Mouse (Mus musculus) neural tube, embryonic 11.5 days (tissue): ENCODE measurements at regions not wholly inside any gene's neighbourhood (a gene's known extent, or its start where the extent isn't known, plus 50 kb on each side); places are given as distances from the start of the nearest gene placed in this dataset.

Experiments used
- ATAC-seq: fragments of 200-750 bp; cut with Nextera tagmentation; 2 replicates; pipeline ENCODE4 v1.8.0; 2017; ENCODE audit warnings: moderate number of reproducible peaks, mild to moderate bottlenecking, moderate TSS enrichment, moderate library complexity; ENCODE audit not compliant: insufficient read depth, low FRiP score, low TSS enrichment
- DNase-seq: peaks from one replicate; pipeline ENCODE4 v3.0.0-alpha.2; 2015; ENCODE audit warnings: low spot score
- H3K27ac ChIP-seq: fragments of 300-500 bp; sonication (generic); 2 replicates; pipeline ENCODE4 v1.5.1; 2014; ENCODE audit warnings: low read depth, mild to moderate bottlenecking, low read length
- H3K27me3 ChIP-seq: fragments of 300-500 bp; sonication (generic); 2 replicates; pipeline ENCODE4 v1.6.1; 2014; ENCODE audit warnings: mild to moderate bottlenecking, low read length, mixed read lengths; ENCODE audit not compliant: control insufficient read depth, insufficient read depth
- H3K36me3 ChIP-seq: fragments of 300-500 bp; sonication (generic); 2 replicates; pipeline ENCODE4 v1.6.1; 2014; ENCODE audit warnings: mild to moderate bottlenecking, low read length, moderate library complexity, mixed read lengths; ENCODE audit not compliant: control insufficient read depth, insufficient read depth
- H3K4me1 ChIP-seq: fragments of 300-500 bp; sonication (generic); 2 replicates; pipeline ENCODE4 v1.6.1; 2014; ENCODE audit warnings: low read length, mixed read lengths; ENCODE audit not compliant: control insufficient read depth, insufficient read depth
- H3K4me2 ChIP-seq: fragments of 300-500 bp; sonication (generic); 2 replicates; pipeline ENCODE4 v1.6.1; 2014; ENCODE audit warnings: low read depth, mild to moderate bottlenecking, moderate library complexity
- H3K4me3 ChIP-seq: fragments of 300-500 bp; sonication (generic); 2 replicates; pipeline ENCODE4 v1.5.1; 2014; ENCODE audit warnings: low read depth, low read length
- H3K9ac ChIP-seq: fragments of 300-500 bp; sonication (generic); 2 replicates; pipeline ENCODE4 v1.6.1; 2014; ENCODE audit warnings: mild to moderate bottlenecking, low read length
- H3K9me3 ChIP-seq: fragments of 300-500 bp; sonication (generic); 2 replicates; pipeline ENCODE4 v1.6.1; 2016; ENCODE audit warnings: low read length; ENCODE audit not compliant: control insufficient read depth
- WGBS: fragments of 180-500 bp; shearing (Covaris S2); extraction: QIAGEN DNeasy Blood & Tissue Kit; methylation state at CpG from one replicate; pipeline ENCODE4 v1.1.7; 2014; 5-methylcytosine and 5-hydroxymethylcytosine counted together

DNA sequence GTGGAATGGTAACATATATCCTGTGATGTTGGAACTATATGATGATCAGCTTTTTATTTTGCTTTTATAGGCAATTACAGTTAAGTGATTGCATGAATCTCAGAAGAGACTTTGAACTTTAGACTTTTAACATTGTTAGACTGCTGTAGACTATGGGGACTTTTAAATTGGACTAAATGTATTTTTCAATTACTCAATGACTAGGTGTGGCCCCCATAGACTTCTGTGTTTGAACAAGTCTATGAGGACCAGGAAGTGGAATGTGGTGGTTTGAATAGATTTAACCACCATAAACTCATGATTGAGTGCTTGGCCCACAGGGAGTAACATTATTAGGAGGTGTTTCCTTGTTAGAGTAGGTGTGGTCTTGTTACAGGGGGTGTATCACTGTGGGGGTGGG is 93.9 kb upstream of the Rps6ka3 start:
- Histone ChIP-seq H3K4me1 (no peaks in the 10 kb centered on the region), H3K4me2 (no peak overlapping the region), H3K4me3 (no peak overlapping the region), H3K36me3 (no peaks in the 10 kb centered on the region), H3K27ac (no peak overlapping the region), H3K9me3 (no peaks in the 10 kb centered on the region), H3K27me3 (no peaks in the 10 kb centered on the region), H3K9ac (no peak overlapping the region)
- ATAC-seq (no peak), DNase-seq (no peak)

DNA sequence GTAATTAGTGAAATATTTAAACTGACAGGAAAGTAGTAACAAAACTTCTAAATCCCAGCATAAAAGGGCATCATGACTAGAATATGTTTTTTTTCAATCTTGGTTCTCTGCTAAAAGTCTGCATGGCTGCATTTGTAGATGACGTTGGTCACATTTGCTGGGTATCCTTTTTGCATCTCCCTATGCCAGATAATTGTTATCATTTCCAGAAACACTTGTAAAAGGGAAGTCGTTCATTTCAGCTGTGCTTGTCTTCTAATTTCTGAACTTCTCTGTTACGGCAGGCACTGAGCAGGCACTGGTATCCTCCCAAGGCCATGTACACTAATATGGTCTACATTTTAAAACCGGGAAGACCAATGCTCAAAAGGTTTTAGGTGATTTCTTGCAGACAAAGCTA is 69.6 kb upstream of the Rps6ka3 start:
- Histone ChIP-seq H3K27ac (no peak overlapping the region), H3K9me3 (no peaks in the 10 kb centered on the region), H3K4me2 (no peak overlapping the region), H3K9ac (no peak overlapping the region), H3K27me3 (no peaks in the 10 kb centered on the region), H3K4me3 (no peak overlapping the region), H3K36me3 (no peaks in the 10 kb centered on the region), H3K4me1 (no peaks in the 10 kb centered on the region)
- no peak for ATAC-seq
- WGBS = 88% methylated on average over 4 of the region's 4 CpGs
- DNase-seq = no peak

DNA sequence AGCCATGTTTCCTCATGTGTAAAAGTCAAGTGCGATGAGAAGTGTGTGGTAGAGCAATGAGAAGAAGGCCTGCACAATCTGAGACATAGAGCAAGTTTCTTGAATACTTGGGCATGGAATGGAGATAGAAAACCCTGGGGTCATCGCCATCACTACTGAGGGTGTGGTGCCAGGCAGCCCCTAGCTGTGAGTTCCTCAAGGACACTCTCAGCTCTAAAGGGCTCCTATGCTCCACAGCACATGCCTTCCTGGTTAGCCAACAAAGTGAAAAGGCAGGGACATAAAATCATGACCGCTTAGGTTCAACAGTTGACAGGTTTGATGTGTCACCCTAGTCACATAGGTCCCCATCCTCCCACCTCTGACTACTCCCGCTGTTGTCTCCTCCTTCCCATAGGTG is 66.8 kb upstream of the Rps6ka3 start:
- H3K27ac ChIP-seq = no peak overlapping the region
- H3K27me3 ChIP-seq = no peaks in the 10 kb centered on the region
- no peak overlapping the region for H3K9ac ChIP-seq
- ATAC-seq (no peak), DNase-seq (no peak)
- H3K4me2 ChIP-seq = no peak overlapping the region
- no peak overlapping the region for H3K4me3 ChIP-seq
- no peaks in the 10 kb centered on the region for H3K9me3 ChIP-seq
- no peaks in the 10 kb centered on the region for H3K36me3 ChIP-seq
- 88% methylated on average over 4 of the region's 4 CpGs for WGBS
- no peaks in the 10 kb centered on the region for H3K4me1 ChIP-seq

DNA sequence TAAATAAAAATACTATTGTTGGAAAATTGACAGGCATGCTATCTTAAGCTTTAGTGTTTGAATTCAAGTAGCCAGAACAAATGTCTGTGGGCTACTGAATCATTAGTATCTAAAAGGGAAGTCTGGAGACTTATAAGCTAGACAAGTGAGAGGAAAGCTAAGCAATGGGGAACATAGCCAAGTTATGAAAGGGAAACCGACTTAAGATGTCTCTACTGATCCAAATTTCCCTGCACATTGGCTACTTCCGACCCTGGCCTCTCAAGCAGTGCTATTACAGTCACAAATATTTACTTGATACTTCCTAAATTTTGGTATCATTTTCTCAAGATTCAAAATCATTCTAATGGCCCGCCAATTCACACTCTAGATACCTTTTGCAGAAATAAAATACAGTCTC is 65.4 kb upstream of the Rps6ka3 start:
- Histone ChIP-seq H3K36me3 (no peaks in the 10 kb centered on the region), H3K9ac (no peak overlapping the region), H3K27ac (no peak overlapping the region), H3K4me3 (no peak overlapping the region), H3K9me3 (no peaks in the 10 kb centered on the region), H3K4me1 (no peaks in the 10 kb centered on the region), H3K27me3 (no peaks in the 10 kb centered on the region), H3K4me2 (no peak overlapping the region)
- 81% methylated on average over 3 of the region's 3 CpGs for WGBS
- ATAC-seq (no peak), DNase-seq (no peak)

DNA sequence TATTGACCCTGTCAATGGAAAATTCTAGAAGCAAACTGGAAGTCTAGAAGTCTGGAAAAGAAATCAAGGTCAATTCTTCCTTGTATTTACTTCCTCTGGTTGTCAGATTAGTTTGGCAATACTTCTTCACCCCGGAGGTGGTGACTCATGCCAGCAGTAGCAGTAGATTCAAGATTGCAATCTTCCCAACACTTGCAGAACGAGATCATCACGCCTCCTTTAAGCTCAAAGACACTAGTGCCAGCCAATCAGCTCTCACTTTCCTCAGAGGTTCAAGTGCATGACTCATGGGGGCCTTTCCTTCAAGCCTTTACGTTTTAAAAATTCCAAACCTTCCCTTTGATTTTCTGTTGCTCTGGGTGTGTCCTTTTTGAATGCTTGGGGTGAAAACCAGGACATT is 64.9 kb upstream of the Rps6ka3 start:
- H3K4me1 ChIP-seq = no peaks in the 10 kb centered on the region
- H3K4me3 ChIP-seq = no peak overlapping the region
- WGBS = 77% methylated on average over 4 of the region's 4 CpGs
- no peaks in the 10 kb centered on the region for H3K27me3 ChIP-seq
- ATAC-seq (no peak), DNase-seq (no peak)
- no peaks in the 10 kb centered on the region for H3K36me3 ChIP-seq
- no peak overlapping the region for H3K4me2 ChIP-seq
- H3K9ac ChIP-seq = no peak overlapping the region
- no peak overlapping the region for H3K27ac ChIP-seq
- H3K9me3 ChIP-seq = no peaks in the 10 kb centered on the region

DNA sequence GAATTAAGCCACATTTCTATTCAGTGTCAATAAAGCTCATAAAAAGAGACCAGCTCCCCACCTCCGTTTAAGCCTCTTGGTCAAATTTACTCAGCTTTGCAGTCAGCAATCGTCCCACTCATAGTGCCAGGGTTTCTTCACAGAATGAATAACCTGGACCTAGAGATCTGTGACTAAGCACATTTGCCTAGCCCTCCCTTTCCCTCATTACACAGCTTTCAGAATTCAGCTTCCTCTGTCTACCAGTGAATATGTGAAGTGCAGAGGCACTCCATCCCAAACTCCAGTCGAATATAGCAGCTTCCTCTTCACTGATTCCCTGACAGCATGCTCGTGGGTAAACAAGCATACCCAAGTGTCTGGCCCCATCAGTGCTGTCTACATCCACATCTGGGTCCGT is 54.3 kb upstream of the Rps6ka3 start:
- Histone ChIP-seq H3K9ac (no peak overlapping the region), H3K4me1 (no peaks in the 10 kb centered on the region), H3K9me3 (no peaks in the 10 kb centered on the region), H3K36me3 (no peaks in the 10 kb centered on the region), H3K27me3 (no peaks in the 10 kb centered on the region), H3K27ac (no peak overlapping the region), H3K4me3 (no peak overlapping the region), H3K4me2 (no peak overlapping the region)
- DNase-seq (no peak), ATAC-seq (no peak)
- 77% methylated on average over 5 of the region's 5 CpGs for WGBS

DNA sequence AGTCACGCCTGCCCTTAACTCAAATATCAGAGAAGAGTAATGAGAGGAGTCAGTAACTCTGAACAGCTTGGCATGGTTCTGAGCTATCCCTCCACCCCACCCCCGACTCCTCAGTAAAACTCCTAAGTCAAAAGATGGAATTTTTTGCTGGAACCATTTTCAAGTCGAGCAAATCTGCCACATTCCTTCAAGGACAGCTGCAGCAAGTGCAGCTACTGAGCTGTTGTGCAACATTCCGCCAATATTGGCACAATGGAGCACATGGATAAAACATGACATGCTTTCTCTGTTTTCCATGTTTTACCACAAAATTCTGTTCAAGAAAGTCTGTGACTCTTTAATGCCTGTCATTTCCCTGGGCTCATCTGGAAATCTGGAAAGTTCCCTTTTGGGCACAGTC is 53.1 kb upstream of the Rps6ka3 start:
- no peak for DNase-seq
- H3K9ac ChIP-seq = no peak overlapping the region
- 72% methylated on average over 4 of the region's 4 CpGs for WGBS
- H3K27me3 ChIP-seq = no peaks in the 10 kb centered on the region
- no peak overlapping the region for H3K27ac ChIP-seq
- no peaks in the 10 kb centered on the region for H3K36me3 ChIP-seq
- H3K9me3 ChIP-seq = no peaks in the 10 kb centered on the region
- no peaks in the 10 kb centered on the region for H3K4me1 ChIP-seq
- H3K4me3 ChIP-seq = no peak overlapping the region
- H3K4me2 ChIP-seq = no peak overlapping the region
- no peak for ATAC-seq

DNA sequence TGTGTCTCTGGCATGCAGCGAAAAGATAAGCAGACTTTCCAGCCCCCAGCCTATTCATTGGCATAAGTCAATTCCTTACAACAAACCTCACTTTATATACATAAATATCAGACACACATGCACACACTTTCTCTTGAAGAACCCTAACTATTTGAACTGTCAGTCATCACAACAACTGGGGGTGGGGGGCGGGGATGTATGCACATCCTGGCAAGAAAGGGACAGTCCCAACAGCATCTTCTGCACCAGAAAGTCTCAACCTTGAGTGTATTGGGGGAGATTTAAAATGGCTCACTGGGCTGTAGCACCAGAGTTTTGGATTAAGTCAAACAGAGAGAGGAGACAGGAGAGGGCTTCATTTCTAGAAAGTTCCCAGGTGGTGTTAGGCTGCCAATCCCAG is 50.4 kb upstream of the Rps6ka3 start:
- Histone ChIP-seq H3K27me3 (no peaks in the 10 kb centered on the region), H3K4me3 (no peak overlapping the region), H3K9me3 (no peaks in the 10 kb centered on the region), H3K4me2 (no peak overlapping the region), H3K27ac (no peak overlapping the region), H3K4me1 (no peaks in the 10 kb centered on the region), H3K9ac (no peak overlapping the region), H3K36me3 (no peaks in the 10 kb centered on the region)
- DNase-seq = no peak
- ATAC-seq = no peak
- 86% methylated on average over 2 of the region's 2 CpGs for WGBS
